Mouse (Mus musculus) liver, adult (tissue): ENCODE data around the gene Rimbp3.

Experiments
- GATA4 ChIP-seq: IDR thresholded peaks from 2 replicates; pipeline ENCODE4 v1.6.1; 2014; ENCODE audit warnings: mild to moderate bottlenecking, low read length; ENCODE audit not compliant: insufficient replicate concordance

Gene Rimbp3

GRCm38 (mm10) chr16:17239409-17239808 is 31.0 kb downstream of the Rimbp3 start:
- no peak for TF ChIP-seq GATA4

DNA sequence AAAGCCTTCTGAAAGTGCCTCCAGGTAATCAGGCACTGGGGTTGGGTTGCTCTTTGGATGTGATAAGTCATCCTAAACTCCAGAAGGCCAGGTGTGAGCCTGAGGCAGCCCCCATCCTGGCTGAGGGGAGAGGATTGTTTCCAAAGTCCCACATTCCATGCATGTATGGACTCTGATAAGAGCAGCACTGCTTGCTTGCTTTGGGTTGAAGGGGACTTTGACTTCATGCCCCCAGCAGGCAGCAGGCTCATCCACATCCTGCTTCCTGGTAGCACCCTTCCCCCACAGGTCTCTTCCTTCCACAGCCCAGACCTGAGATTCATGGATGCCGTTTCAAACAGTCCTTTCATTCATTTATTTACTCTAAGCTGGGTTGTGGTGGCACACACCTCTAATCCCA is 35.3 kb downstream of the Rimbp3 start:
- no peak for TF ChIP-seq GATA4

- no peak for TF ChIP-seq GATA4
Measured at GRCm38 (mm10) chr16:17244996-17245395, 36.6 kb downstream of the Rimbp3 start.

- TF ChIP-seq GATA4 = no peak
Measured at GRCm38 (mm10) chr16:17247727-17248126, 39.3 kb downstream of the Rimbp3 start.

- no peak for TF ChIP-seq GATA4
Measured at GRCm38 (mm10) chr16:17249135-17249534, 40.7 kb downstream of the Rimbp3 start.

GRCm38 (mm10) chr16:17251539-17251938 is 43.1 kb downstream of the Rimbp3 start:
- TF ChIP-seq GATA4 = no peak

GRCm38 (mm10) chr16:17252086-17252726 is 43.8 kb downstream of the Rimbp3 start:
- no peak for TF ChIP-seq GATA4

GRCm38 (mm10) chr16:17252841-17253240 is 44.4 kb downstream of the Rimbp3 start:
- no peak for TF ChIP-seq GATA4

GRCm38 (mm10) chr16:17254005-17254597 is 45.7 kb downstream of the Rimbp3 start:
- no peak for TF ChIP-seq GATA4

GRCm38 (mm10) chr16:17255270-17255669 is 46.9 kb downstream of the Rimbp3 start:
- no peak for TF ChIP-seq GATA4

GRCm38 (mm10) chr16:17257359-17257821 is 49.0 kb downstream of the Rimbp3 start:
- no peak for TF ChIP-seq GATA4

- no peak for TF ChIP-seq GATA4
Measured at GRCm38 (mm10) chr16:17258917-17259316, 50.5 kb downstream of the Rimbp3 start.

DNA sequence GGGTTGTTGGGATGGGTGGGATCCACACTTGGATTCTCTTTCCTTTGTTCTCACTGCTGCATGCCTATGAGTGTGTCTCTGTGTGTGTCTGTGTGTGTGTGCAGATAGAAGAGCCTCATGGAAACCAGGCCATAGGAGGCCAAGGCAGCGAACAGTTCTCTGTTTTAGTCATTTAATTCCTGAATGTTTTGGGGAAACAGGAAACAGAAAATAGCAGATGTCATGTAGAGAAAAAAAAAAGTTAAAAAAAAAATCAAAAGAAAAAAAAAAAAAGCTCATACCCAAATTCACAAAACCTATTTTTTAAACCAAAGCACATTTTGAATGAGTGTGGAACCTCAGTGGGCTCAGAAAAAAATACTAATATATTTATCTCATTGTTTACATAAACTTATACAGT is 52.9 kb downstream of the Rimbp3 start:
- no peak for TF ChIP-seq GATA4
